Mouse (Mus musculus) erythroblast, embryonic 14.5 days (primary cell): ENCODE results near the gene AW209491.

Experiments used
- GATA1 ChIP-seq: IDR thresholded peaks from 2 replicates; pipeline ENCODE4 v1.6.1; 2012; ENCODE audit warnings: low read length, inconsistent platforms, mixed read lengths
- TAL1 ChIP-seq: IDR thresholded peaks from 3 replicates; pipeline ENCODE4 v1.6.1; 2012; ENCODE audit warnings: low read length, inconsistent platforms, mixed read lengths

- TF ChIP-seq GATA1, result no peak
- TF ChIP-seq TAL1, result no peak
Observed at GRCm38 (mm10) chr13:14580392-14580791, 49.6 kb upstream of the AW209491 start.
